Mouse (Mus musculus): ENCODE results near the gene Myh14. TPM values are rescaled to one million over a fixed set of nuclear protein-coding genes. Genes with fewer than 3 reads are reported as not detected.

Gene Myh14
- polyA plus RNA-seq, 1 experiment, result 56.2 TPM

DNA sequence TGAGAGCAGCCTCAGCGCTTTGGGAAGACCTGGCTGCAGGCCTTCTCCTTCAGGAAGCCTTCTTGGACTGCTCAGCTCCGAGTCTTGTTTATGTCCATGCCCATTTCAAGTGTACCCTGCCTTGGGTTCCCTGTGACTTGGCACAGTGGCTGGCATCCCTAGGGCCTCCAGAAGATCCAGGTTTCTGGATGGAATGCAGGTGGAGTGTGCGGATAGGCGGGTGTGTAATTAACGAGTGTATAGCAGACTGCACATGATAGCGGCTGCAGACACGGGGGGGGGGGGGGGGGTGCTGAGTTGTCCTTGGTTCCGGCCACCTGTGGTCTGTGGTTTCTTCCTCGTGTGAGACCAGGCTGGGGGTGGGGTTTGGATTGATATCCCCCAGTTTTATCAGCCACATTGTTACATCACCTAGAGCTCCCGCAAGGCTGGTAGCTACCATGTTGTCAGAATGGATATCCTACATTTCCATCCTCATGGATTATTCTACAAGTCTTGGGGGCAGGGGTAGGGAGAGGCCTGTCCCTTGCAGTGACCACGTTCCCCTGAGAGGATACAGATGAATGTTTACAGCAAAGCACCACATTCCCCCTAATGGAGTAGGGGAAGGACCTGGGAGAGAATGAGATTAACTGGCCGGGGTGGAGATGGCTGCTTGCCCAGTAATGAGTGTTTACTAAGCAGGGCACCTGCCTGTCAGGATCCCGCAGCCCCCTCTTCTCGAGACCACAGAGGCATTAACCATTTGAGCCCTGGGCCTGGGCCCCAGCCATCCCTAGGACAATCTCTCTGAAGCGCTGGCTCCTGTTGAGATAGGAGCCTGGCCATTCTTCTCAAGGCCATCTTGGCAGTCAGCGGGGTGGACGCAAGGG lies 15.1 kb upstream of the Myh14 start:
- Histone ChIP-seq H3K27me3 (ENCODE audit: control insufficient read depth, insufficient read depth, low read length) (no peaks in the 10 kb centered on the region), H3K4me1 (ENCODE audit: control insufficient read depth, insufficient read depth, low read length) (no peaks in the 10 kb centered on the region; the same call in 1 of the 2 replicates), H3K4me3 (replicated peaks; ENCODE audit: insufficient read depth, low read depth, low read length) (no peak overlapping the region), H3K27ac (ENCODE audit: insufficient read depth, low read length) (no peak overlapping the region)
- DNase-seq, result no peak
- TF ChIP-seq CTCF (IDR thresholded peaks at IDR 0.05; ENCODE audit: borderline replicate concordance, insufficient read depth, low read depth, low read length), result no peak
- WGBS, result 50% methylated on average over 17 of the region's 17 CpGs

DNA sequence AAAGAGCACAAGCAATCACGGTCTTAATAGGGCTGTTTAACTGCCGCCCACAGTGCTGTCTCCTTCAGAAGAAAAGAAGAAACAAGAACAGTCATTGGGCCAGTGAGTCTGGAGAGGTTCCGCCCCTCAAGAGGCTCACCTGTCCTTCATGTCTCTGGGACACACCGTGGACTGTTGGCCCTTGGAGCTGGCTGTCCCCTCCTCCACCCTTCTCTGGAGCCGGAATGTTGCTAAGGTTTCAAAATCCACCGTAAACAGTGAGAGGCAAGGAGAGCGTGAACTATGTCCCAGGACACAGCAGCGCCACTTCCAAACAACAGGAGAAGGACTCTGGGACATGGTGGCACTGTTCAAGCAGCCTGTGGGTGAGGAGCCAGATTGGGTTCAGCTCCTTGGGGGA lies 13.0 kb upstream of the Myh14 start:
- Histone ChIP-seq H3K27me3 (ENCODE audit: control insufficient read depth, insufficient read depth, low read length) (no peaks in the 10 kb centered on the region), H3K27ac (ENCODE audit: insufficient read depth, low read length) (no peak overlapping the region), H3K4me3 (replicated peaks; ENCODE audit: insufficient read depth, low read depth, low read length) (no peak overlapping the region), H3K4me1 (ENCODE audit: control insufficient read depth, insufficient read depth, low read length) (no peaks in the 10 kb centered on the region; the same call in 1 of the 2 replicates)
- no peak for TF ChIP-seq CTCF (IDR thresholded peaks at IDR 0.05; ENCODE audit: borderline replicate concordance, insufficient read depth, low read depth, low read length)
- no peak for TF ChIP-seq POLR2A (IDR thresholded peaks at IDR 0.05; ENCODE audit: borderline replicate concordance, insufficient read depth, low read length)
- no peak for DNase-seq
- WGBS, result 81% methylated on average over 8 of the region's 8 CpGs

DNA sequence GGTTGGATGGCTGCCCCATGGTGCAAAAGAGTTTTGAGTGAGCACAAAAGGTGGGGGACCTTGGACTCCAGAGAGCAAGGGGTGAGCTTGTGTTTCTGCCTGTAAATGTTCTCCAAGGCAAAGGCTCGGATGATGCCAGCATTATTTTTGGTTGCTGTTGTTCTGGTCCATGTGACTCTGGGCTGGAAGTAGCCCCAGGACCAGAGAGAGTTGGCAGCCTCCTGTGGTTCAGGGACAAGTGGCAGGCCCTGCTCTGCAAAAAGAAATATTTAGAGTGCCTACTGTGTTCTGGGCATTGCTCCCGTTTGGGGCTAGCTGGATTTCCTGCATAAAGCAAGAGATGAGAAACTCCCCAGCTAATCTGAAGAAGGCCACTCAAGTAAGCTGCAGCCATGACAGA lies 6.0 kb upstream of the Myh14 start:
- Histone ChIP-seq H3K27ac (ENCODE audit: insufficient read depth, low read length) (peak overlapping the region; percentile 32), H3K4me3 (replicated peaks; ENCODE audit: insufficient read depth, low read depth, low read length) (no peak overlapping the region), H3K27me3 (ENCODE audit: control insufficient read depth, insufficient read depth, low read length) (no peaks in the 10 kb centered on the region), H3K4me1 (ENCODE audit: control insufficient read depth, insufficient read depth, low read length) (peaks cover 15% of the 10 kb centered on the region)
- 2% methylated on average over 2 of the region's 2 CpGs for WGBS
- TF ChIP-seq POLR2A (IDR thresholded peaks at IDR 0.05; ENCODE audit: borderline replicate concordance, insufficient read depth, low read length) (peak; percentile 12; the same call in 1 of the 2 replicates), CTCF (IDR thresholded peaks at IDR 0.05; ENCODE audit: borderline replicate concordance, insufficient read depth, low read depth, low read length) (no peak)
- DNase-seq, result peak; percentile 84 to 95

DNA sequence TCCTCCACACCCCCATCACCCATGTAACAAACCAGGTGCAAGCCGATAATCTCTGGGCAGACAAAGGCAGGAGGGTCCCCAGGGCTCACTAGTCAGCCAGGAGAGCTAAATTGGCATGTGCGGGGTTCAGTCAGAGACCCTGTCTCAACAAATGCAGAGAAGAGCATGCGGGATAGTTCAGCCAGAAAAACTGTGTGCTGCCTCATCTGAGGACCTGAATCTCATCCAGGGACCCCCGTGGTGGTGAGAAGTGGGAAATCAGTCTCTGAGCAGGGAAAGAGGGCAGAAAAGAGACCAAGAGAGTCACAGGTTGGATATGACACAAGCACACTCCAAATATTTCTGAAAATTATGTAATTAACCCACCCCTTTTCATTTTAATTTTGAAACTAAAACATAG lies 5.5 kb upstream of the Myh14 start:
- WGBS, result 16% methylated on average over 4 of the region's 4 CpGs
- no peaks in the 10 kb centered on the region for H3K27me3 ChIP-seq (ENCODE audit: control insufficient read depth, insufficient read depth, low read length)
- H3K27ac ChIP-seq (ENCODE audit: insufficient read depth, low read length), result peak overlapping the region; percentile 32
- TF ChIP-seq POLR2A (IDR thresholded peaks at IDR 0.05; ENCODE audit: borderline replicate concordance, insufficient read depth, low read length) (no peak), CTCF (IDR thresholded peaks at IDR 0.05; ENCODE audit: borderline replicate concordance, insufficient read depth, low read depth, low read length) (no peak)
- no peak overlapping the region for H3K4me3 ChIP-seq (replicated peaks; ENCODE audit: insufficient read depth, low read depth, low read length)
- H3K4me1 ChIP-seq (ENCODE audit: control insufficient read depth, insufficient read depth, low read length), result peaks cover 20% of the 10 kb centered on the region
- peak; percentile 61 to 62 for DNase-seq

DNA sequence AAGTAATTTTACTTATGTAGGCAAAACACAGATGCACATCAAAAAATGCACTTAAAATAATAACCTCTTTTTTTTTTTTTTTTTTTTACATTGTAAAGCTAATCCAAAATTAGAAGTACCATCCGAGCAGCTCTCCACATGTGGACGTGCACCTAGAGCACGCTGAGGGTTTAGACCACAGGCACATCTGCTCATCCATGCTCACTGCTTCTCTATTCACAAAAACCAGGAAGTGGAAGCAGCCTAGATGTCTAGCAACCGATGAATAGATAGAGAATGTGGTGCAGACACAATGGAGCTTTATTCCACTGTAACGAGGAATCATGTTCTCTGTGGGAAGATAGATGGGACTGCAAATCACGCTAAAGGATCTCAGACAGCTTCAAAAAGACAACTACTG lies 4.5 kb upstream of the Myh14 start:
- DNase-seq, result no peak
- H3K4me1 ChIP-seq (ENCODE audit: control insufficient read depth, insufficient read depth, low read length), result peaks cover 20% of the 10 kb centered on the region
- 70% methylated on average over 6 of the region's 6 CpGs for WGBS
- no peak overlapping the region for H3K27ac ChIP-seq (ENCODE audit: insufficient read depth, low read length)
- H3K27me3 ChIP-seq (ENCODE audit: control insufficient read depth, insufficient read depth, low read length), result no peaks in the 10 kb centered on the region
- H3K4me3 ChIP-seq (replicated peaks; ENCODE audit: insufficient read depth, low read depth, low read length), result no peak overlapping the region
- TF ChIP-seq CTCF (IDR thresholded peaks at IDR 0.05; ENCODE audit: borderline replicate concordance, insufficient read depth, low read depth, low read length) (no peak), POLR2A (IDR thresholded peaks at IDR 0.05; ENCODE audit: borderline replicate concordance, insufficient read depth, low read length) (no peak)

DNA sequence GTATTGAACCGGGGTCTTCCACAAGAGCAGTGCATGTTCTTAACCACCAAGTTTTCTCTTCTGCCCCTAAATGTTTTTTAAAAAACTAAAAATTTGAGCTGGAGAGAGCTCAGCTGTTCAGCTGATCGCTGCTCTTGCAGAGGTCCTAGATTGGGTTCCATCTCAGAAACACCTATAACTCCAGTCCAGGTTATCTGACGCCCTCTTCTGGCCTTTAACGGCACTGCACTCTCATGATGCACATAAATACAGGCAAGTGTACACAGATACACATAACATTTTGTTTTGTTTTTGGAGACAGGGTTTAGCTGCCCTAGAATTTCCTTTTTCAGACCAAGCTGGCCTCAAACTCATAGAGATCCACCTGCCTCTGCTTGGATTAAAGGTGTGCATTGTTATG lies 3.9 kb upstream of the Myh14 start:
- no peak for DNase-seq
- WGBS, result 85% methylated on average over 4 of the region's 4 CpGs
- no peak overlapping the region for H3K4me3 ChIP-seq (replicated peaks; ENCODE audit: insufficient read depth, low read depth, low read length)

DNA sequence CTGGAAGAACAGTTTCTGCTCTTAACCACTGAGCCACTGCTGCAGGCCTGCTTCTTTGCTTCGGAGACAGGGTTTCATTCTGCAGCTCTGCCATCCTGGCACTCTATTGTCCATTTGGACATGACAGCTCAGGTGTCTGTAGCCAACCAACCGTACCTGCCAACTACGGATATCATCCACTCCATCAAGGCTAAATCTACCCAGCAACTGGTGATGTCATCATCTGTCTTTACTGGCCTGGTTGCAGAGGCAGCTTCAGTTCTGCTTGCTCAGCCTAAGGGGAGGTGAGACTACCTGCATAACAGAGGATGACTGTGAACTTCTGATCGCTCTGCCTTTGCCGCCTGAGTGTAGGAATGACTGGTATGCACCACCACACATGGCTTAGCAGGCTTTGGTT lies 1.6 kb upstream of the Myh14 start:
- TF ChIP-seq POLR2A (IDR thresholded peaks at IDR 0.05; ENCODE audit: borderline replicate concordance, insufficient read depth, low read length), result no peak
- no peak for TF ChIP-seq CTCF (IDR thresholded peaks at IDR 0.05; ENCODE audit: borderline replicate concordance, insufficient read depth, low read depth, low read length)
- Histone ChIP-seq H3K4me3 (replicated peaks; ENCODE audit: insufficient read depth, low read depth, low read length) (no peak overlapping the region), H3K4me1 (ENCODE audit: control insufficient read depth, insufficient read depth, low read length) (peaks cover 13% of the 10 kb centered on the region), H3K27me3 (ENCODE audit: control insufficient read depth, insufficient read depth, low read length) (no peaks in the 10 kb centered on the region), H3K27ac (ENCODE audit: insufficient read depth, low read length) (no peak overlapping the region)
- peak in 1 of 2 experiments; percentile 62 for DNase-seq
- WGBS, result 54% methylated on average over 5 of the region's 5 CpGs

More for the DNA sequence above, 3.9 kb upstream of the Myh14 start:
- H3K27me3 ChIP-seq (ENCODE audit: control insufficient read depth, insufficient read depth, low read length), result no peaks in the 10 kb centered on the region
- peaks cover 20% of the 10 kb centered on the region for H3K4me1 ChIP-seq (ENCODE audit: control insufficient read depth, insufficient read depth, low read length)
- H3K27ac ChIP-seq (ENCODE audit: insufficient read depth, low read length), result no peak overlapping the region
- TF ChIP-seq POLR2A (IDR thresholded peaks at IDR 0.05; ENCODE audit: borderline replicate concordance, insufficient read depth, low read length) (no peak), CTCF (IDR thresholded peaks at IDR 0.05; ENCODE audit: borderline replicate concordance, insufficient read depth, low read depth, low read length) (no peak)

DNA sequence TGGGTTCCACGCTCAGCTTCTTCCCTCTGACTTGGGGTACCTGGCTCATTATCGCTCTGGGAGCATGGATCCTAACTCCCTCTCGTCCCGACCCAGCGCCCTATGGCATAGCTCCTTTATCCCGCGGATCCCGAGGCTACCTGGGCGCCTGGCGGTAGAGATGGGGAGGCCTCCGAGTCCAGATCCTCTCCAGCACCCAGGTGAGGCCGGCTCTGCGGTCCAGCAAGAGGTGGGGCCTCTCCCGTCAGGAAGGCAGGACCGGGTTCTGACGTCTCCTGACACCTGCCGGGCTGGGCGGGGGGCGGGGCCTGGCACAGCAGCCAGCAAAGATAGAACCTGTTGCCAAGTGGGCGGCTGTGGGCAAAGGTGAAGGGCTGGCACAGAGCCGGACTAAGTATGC lies 1.5 kb downstream of the Myh14 start:
- Histone ChIP-seq H3K4me3 (replicated peaks; ENCODE audit: insufficient read depth, low read depth, low read length) (no peak overlapping the region), H3K27me3 (ENCODE audit: control insufficient read depth, insufficient read depth, low read length) (no peaks in the 10 kb centered on the region), H3K4me1 (ENCODE audit: control insufficient read depth, insufficient read depth, low read length) (peaks cover 5% of the 10 kb centered on the region; the same call in 1 of the 2 replicates), H3K27ac (ENCODE audit: insufficient read depth, low read length) (no peak overlapping the region)
- WGBS, result 25% methylated on average over 21 of the region's 21 CpGs
- peak in 1 of 2 experiments; percentile 39 for DNase-seq
- TF ChIP-seq POLR2A (IDR thresholded peaks at IDR 0.05; ENCODE audit: borderline replicate concordance, insufficient read depth, low read length) (no peak), CTCF (IDR thresholded peaks at IDR 0.05; ENCODE audit: borderline replicate concordance, insufficient read depth, low read depth, low read length) (no peak)
